Mouse (Mus musculus) hindbrain, embryonic 14.5 days (tissue): ENCODE results near the gene Pcgf3. TPM values are rescaled to one million over a fixed set of nuclear protein-coding genes. Genes with fewer than 3 reads are reported as not detected.

Experiments used
- ATAC-seq: fragments of 200-750 bp; cut with Nextera tagmentation; 2 replicates; pipeline ENCODE4 v1.8.0; 2017; ENCODE audit warnings: moderate number of reproducible peaks, mild to moderate bottlenecking, moderate TSS enrichment, moderate library complexity; ENCODE audit not compliant: low FRiP score
- DNase-seq: peaks from one replicate; pipeline ENCODE4 v3.0.0-alpha.2; 2015; ENCODE audit warnings: low spot score
- H3K27ac ChIP-seq: fragments of 300-500 bp; sonication (generic); 2 replicates; pipeline ENCODE4 v1.5.1; 2014; ENCODE audit warnings: mild to moderate bottlenecking, moderate library complexity
- H3K27me3 ChIP-seq: fragments of 300-500 bp; sonication (generic); 2 replicates; pipeline ENCODE4 v1.6.1; 2014; ENCODE audit warnings: mild to moderate bottlenecking, low read length, mixed read lengths; ENCODE audit not compliant: control insufficient read depth, insufficient read depth
- H3K36me3 ChIP-seq: fragments of 300-500 bp; sonication (generic); replicated peaks from 2 replicates; pipeline ENCODE4 v1.6.1; 2014; ENCODE audit not compliant: control insufficient read depth, insufficient read depth
- H3K4me1 ChIP-seq: fragments of 300-500 bp; sonication (generic); replicated peaks from 2 replicates; pipeline ENCODE4 v1.6.1; 2014; ENCODE audit warnings: antibody characterized with exemption, low read length, mixed read lengths; ENCODE audit not compliant: control insufficient read depth, insufficient read depth
- H3K4me2 ChIP-seq: fragments of 300-500 bp; sonication (generic); replicated peaks from 2 replicates; pipeline ENCODE4 v1.6.1; 2014; ENCODE audit warnings: mild to moderate bottlenecking, moderate library complexity
- H3K4me3 ChIP-seq: fragments of 300-500 bp; sonication (generic); replicated peaks from 2 replicates; pipeline ENCODE4 v1.5.1; 2014; ENCODE audit warnings: mild to moderate bottlenecking, low read length
- H3K9ac ChIP-seq: fragments of 300-500 bp; sonication (generic); 2 replicates; pipeline ENCODE4 v1.6.1; 2014
- H3K9me3 ChIP-seq: fragments of 300-500 bp; sonication (generic); 2 replicates; pipeline ENCODE4 v1.6.1; 2016; ENCODE audit warnings: low read length; ENCODE audit not compliant: control insufficient read depth
- WGBS: fragments of 180-500 bp; shearing (Covaris S2); extraction: QIAGEN DNeasy Blood & Tissue Kit; methylation state at CpG from one replicate; pipeline ENCODE4 v1.1.7; 2014; 5-methylcytosine and 5-hydroxymethylcytosine counted together
- polyA plus RNA-seq: library from polyadenylated mRNA; unstranded; fragments of >200 nt; fragmentation: Nextera tagmentation; extraction: Ambion mirVana; gene quantifications from 2 replicates; pipeline ENCODE4 v1.2.1, GENCODE M21; 2014

The Pcgf3 gene
- polyA plus RNA-seq, 1 experiment from 2014 or later = 31.2 TPM

GRCm38 (mm10) chr5:108502286-108502685 lies 41.3 kb downstream of the Pcgf3 start:
- Histone ChIP-seq H3K36me3 (peaks cover 87% of the 10 kb centered on the region), H3K4me3 (no peak overlapping the region), H3K27me3 (no peaks in the 10 kb centered on the region), H3K4me2 (no peak overlapping the region), H3K4me1 (no peaks in the 10 kb centered on the region), H3K9ac (no peak overlapping the region), H3K27ac (no peak overlapping the region), H3K9me3 (no peaks in the 10 kb centered on the region)
- ATAC-seq (no peak), DNase-seq (no peak)
- 93% methylated on average over 18 of the region's 18 CpGs for WGBS

- no peak for DNase-seq
- no peak overlapping the region for H3K27ac ChIP-seq
- H3K9me3 ChIP-seq = no peaks in the 10 kb centered on the region
- H3K4me3 ChIP-seq = no peak overlapping the region
- ATAC-seq = no peak
- H3K9ac ChIP-seq = no peak overlapping the region
- no peak overlapping the region for H3K4me2 ChIP-seq
- H3K27me3 ChIP-seq = no peaks in the 10 kb centered on the region
- no peaks in the 10 kb centered on the region for H3K4me1 ChIP-seq
- WGBS = 70% methylated on average over 6 of the region's 6 CpGs
- H3K36me3 ChIP-seq = peaks cover 17% of the 10 kb centered on the region
These were observed 54.7 kb downstream of the Pcgf3 start for GRCm38 (mm10) chr5:108515581-108516361.

- Histone ChIP-seq H3K4me2 (no peak overlapping the region), H3K27me3 (no peaks in the 10 kb centered on the region), H3K4me3 (no peak overlapping the region), H3K36me3 (peaks cover 17% of the 10 kb centered on the region), H3K9ac (no peak overlapping the region), H3K27ac (no peak overlapping the region), H3K9me3 (no peaks in the 10 kb centered on the region), H3K4me1 (no peaks in the 10 kb centered on the region)
- WGBS = 91% methylated on average over 3 of the region's 3 CpGs
- DNase-seq (no peak), ATAC-seq (no peak)
These were observed 55.6 kb downstream of the Pcgf3 start for GRCm38 (mm10) chr5:108516655-108517054.

- DNase-seq (no peak), ATAC-seq (no peak)
- Histone ChIP-seq H3K4me3 (no peak overlapping the region), H3K27ac (no peak overlapping the region), H3K36me3 (peaks cover 28% of the 10 kb centered on the region), H3K4me1 (no peaks in the 10 kb centered on the region), H3K9me3 (no peaks in the 10 kb centered on the region), H3K27me3 (no peaks in the 10 kb centered on the region), H3K4me2 (no peak overlapping the region), H3K9ac (no peak overlapping the region)
- WGBS = 85% methylated on average over 9 of the region's 9 CpGs
These were observed 57.3 kb downstream of the Pcgf3 start for GRCm38 (mm10) chr5:108518106-108518885.

GRCm38 (mm10) chr5:108518951-108519350 lies 57.9 kb downstream of the Pcgf3 start:
- Histone ChIP-seq H3K27me3 (no peaks in the 10 kb centered on the region), H3K4me2 (no peak overlapping the region), H3K36me3 (peaks cover 29% of the 10 kb centered on the region), H3K9me3 (no peaks in the 10 kb centered on the region), H3K4me1 (no peaks in the 10 kb centered on the region), H3K27ac (no peak overlapping the region), H3K4me3 (no peak overlapping the region), H3K9ac (no peak overlapping the region)
- ATAC-seq (no peak), DNase-seq (no peak)
- 72% methylated on average over 5 of the region's 5 CpGs for WGBS

- ATAC-seq (no peak), DNase-seq (no peak)
- WGBS = 83% methylated on average over 7 of the region's 7 CpGs
- Histone ChIP-seq H3K9ac (no peak overlapping the region), H3K27ac (no peak overlapping the region), H3K4me2 (no peak overlapping the region), H3K27me3 (no peaks in the 10 kb centered on the region), H3K9me3 (no peaks in the 10 kb centered on the region), H3K4me1 (no peaks in the 10 kb centered on the region), H3K4me3 (no peak overlapping the region), H3K36me3 (peaks cover 38% of the 10 kb centered on the region)
These were observed 59.1 kb downstream of the Pcgf3 start for GRCm38 (mm10) chr5:108520153-108520552.

- H3K4me1 ChIP-seq = no peaks in the 10 kb centered on the region
- 65% methylated on average over 2 of the region's 2 CpGs for WGBS
- DNase-seq (no peak), ATAC-seq (no peak)
- H3K4me3 ChIP-seq = no peak overlapping the region
- H3K9me3 ChIP-seq = no peaks in the 10 kb centered on the region
- H3K9ac ChIP-seq = no peak overlapping the region
- H3K27ac ChIP-seq = no peak overlapping the region
- H3K27me3 ChIP-seq = no peaks in the 10 kb centered on the region
- H3K36me3 ChIP-seq = peaks cover 38% of the 10 kb centered on the region
- H3K4me2 ChIP-seq = no peak overlapping the region
These were observed 60.0 kb downstream of the Pcgf3 start for GRCm38 (mm10) chr5:108521016-108521415.

- Histone ChIP-seq H3K4me2 (no peak overlapping the region), H3K27ac (no peak overlapping the region), H3K4me1 (no peaks in the 10 kb centered on the region), H3K36me3 (peaks cover 38% of the 10 kb centered on the region), H3K9me3 (no peaks in the 10 kb centered on the region), H3K27me3 (no peaks in the 10 kb centered on the region), H3K9ac (no peak overlapping the region), H3K4me3 (no peak overlapping the region)
- ATAC-seq (no peak), DNase-seq (no peak)
- WGBS = 78% methylated on average over 3 of the region's 3 CpGs
These were observed 60.9 kb downstream of the Pcgf3 start for GRCm38 (mm10) chr5:108521896-108522295.

- ATAC-seq = no peak
- H3K36me3 ChIP-seq = peaks cover 38% of the 10 kb centered on the region
- no peak overlapping the region for H3K27ac ChIP-seq
- no peaks in the 10 kb centered on the region for H3K9me3 ChIP-seq
- H3K9ac ChIP-seq = no peak overlapping the region
- no peak for DNase-seq
- H3K27me3 ChIP-seq = no peaks in the 10 kb centered on the region
- WGBS = 82% methylated on average over 3 of the region's 3 CpGs
- no peak overlapping the region for H3K4me3 ChIP-seq
- no peak overlapping the region for H3K4me2 ChIP-seq
- no peaks in the 10 kb centered on the region for H3K4me1 ChIP-seq
These were observed 61.6 kb downstream of the Pcgf3 start for GRCm38 (mm10) chr5:108522597-108522996.
